Mouse (Mus musculus) liver, embryonic 14.5 days (tissue): Measurements from ENCODE around the gene Slc34a2.

Experiments
- CTCF ChIP-seq: IDR thresholded peaks from 2 replicates; pipeline ENCODE4 v1.5.1; 2016; ENCODE audit warnings: antibody characterized with exemption, low read depth, control low read depth
- EP300 ChIP-seq: IDR thresholded peaks from 2 replicates; pipeline ENCODE4 v1.6.1; 2016; ENCODE audit warnings: antibody characterized with exemption, low read depth

DNA sequence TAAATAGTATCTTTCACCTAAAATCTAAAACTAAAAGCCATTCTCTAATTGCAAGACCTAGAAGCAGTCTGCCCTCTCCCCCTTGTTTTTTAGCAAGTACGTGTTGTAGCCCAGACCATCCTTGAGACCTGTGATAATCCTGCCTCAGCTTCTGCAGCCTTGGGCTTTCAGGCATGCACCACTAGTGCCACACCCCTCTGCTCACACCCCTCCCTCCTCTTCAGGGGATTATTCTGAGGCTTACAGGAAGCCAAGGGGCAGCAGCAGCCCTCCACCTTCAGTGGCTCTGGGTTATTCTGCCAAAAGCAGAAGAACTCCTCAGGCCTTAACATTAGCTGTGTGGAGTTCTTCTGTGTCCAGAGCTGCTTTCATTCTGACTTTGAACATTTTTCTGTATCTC, 13.1 kb downstream of the Slc34a2 start:
- no peak for TF ChIP-seq EP300
- TF ChIP-seq CTCF, result no peak
